Mouse (Mus musculus): Measurements from ENCODE around the gene Prkce. TPM values are rescaled to one million over a fixed set of nuclear protein-coding genes. Genes with fewer than 3 reads are reported as not detected.

Prkce gene
- polyA plus RNA-seq, 1 experiment from 2014 or later: 18.7 TPM

GRCm38 (mm10) chr17:86162672-86163071, 4.9 kb upstream of the Prkce start:
- H3K27me3 ChIP-seq: no peaks in the 10 kb centered on the region
- H3K27ac ChIP-seq: no peak overlapping the region
- no peak overlapping the region for H3K4me3 ChIP-seq
- ATAC-seq (ENCODE audit: low FRiP score): no peak
- no peaks in the 10 kb centered on the region for H3K9me3 ChIP-seq
- 59% methylated on average over 15 of the region's 15 CpGs for WGBS
- no peaks in the 10 kb centered on the region for H3K36me3 ChIP-seq
- H3K4me2 ChIP-seq: no peak overlapping the region
- peaks cover 14% of the 10 kb centered on the region for H3K4me1 ChIP-seq (replicated peaks)
- H3K9ac ChIP-seq: no peak overlapping the region

DNA sequence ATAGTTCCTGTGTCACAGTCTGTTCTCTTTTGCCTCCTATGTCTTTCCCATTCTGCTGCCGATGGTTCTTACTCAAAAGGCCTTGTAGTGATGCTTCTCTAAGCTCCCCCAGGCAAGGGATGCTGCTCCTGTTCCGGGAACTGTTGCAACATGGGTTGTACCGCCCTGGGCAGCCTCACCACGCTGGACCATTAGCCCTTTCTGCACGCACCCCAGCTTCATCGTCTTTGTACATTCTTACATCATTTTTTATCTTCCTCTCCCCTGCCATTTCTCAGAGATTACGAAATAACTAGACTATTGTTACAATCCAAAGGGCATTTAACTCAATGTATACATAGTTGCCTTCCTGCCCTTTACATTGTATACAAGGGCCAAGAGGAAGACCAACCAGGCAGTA, 3.2 kb upstream of the Prkce start:
- no peak overlapping the region for H3K4me3 ChIP-seq
- peaks cover 26% of the 10 kb centered on the region for H3K4me1 ChIP-seq (replicated peaks)
- 83% methylated on average over 7 of the region's 7 CpGs for WGBS
- no peak for ATAC-seq (ENCODE audit: low FRiP score)
- no peaks in the 10 kb centered on the region for H3K9me3 ChIP-seq
- no peaks in the 10 kb centered on the region for H3K36me3 ChIP-seq
- H3K4me2 ChIP-seq: no peak overlapping the region
- no peak overlapping the region for H3K27ac ChIP-seq
- H3K9ac ChIP-seq: no peak overlapping the region
- no peaks in the 10 kb centered on the region for H3K27me3 ChIP-seq

DNA sequence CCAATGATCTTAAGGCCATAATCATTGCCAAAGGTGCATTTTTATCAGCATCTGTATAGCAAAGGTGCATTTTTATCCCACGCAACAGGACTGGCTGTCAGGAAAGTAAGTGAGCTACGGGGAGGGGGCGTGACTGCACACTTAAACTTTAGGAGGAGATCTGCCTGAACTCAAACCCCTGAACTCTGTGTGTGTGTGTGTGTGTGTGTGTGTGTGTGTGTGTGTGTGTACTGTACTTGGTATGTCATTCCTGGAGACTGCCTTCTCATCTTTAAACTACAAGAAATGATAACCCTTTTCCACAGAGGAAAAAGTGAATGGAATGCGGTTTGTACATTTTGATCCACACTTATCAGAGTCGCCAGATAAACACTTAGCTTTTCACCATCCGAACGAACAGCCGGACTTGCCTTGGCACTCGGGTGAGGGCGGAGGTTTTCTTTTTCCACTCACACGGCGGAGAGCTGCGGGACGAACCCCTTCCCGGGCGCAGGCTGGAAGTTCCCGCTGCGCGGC, 1.5 kb upstream of the Prkce start:
- whole genome bisulfite sequencing: 2% methylated on average over 19 of the region's 19 CpGs
- H3K27ac ChIP-seq: peak overlapping the region; percentile 94
- H3K27me3 ChIP-seq: 0 out of 2 replicates have a peak, but pooled peaks cover 4% of the 10 kb centered on the region
- ATAC-seq (ENCODE audit: low FRiP score): no peak
- peak overlapping the region; percentile 88 for H3K9ac ChIP-seq
- peaks cover 43% of the 10 kb centered on the region for H3K4me1 ChIP-seq (replicated peaks)
- peak overlapping the region; percentile 92 for H3K4me2 ChIP-seq
- no peaks in the 10 kb centered on the region for H3K36me3 ChIP-seq
- H3K9me3 ChIP-seq: no peaks in the 10 kb centered on the region
- peak overlapping the region; percentile 73 for H3K4me3 ChIP-seq

DNA sequence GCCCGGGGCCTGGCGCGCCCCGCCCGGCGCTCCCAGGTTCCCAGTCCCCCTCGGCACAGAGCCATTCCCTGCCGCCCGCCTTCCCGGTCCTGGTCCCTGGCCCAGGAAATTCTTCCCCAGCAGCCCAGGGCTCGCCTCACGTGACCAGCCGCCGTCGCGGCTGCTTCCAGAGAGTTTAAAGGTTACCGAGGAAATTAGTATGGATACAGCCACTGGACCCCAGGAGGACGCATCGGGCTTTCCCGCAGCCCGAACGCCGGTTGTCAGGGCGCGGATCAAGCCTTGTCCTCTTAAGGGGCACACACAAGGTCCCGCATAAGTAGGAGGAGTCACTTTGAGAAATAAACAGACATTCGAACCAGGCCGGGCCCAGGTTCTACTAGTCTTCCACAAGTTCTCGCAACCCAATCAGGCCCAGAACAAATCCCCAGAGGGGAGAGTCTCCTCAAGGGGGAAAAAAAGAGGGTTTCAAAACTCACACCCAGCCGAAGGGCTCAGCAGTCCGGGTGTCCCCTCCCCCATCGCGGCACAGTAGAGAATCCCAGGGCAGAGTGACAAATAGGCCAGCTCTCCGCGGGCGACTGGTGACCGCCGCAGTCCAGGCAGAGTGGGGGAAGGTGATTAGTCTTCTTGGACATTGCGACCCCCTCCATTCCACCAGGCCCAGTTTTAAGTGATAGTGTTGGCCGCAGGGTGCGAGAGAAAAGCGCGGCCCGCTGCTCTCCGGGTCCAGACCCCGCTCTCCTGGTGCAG, 842 bp upstream of the Prkce start:
- H3K4me2 ChIP-seq: peak overlapping the region; percentile 92
- ATAC-seq (ENCODE audit: low FRiP score): peak; percentile 57
- WGBS: under 1% methylated on average over 46 of the region's 46 CpGs

DNA sequence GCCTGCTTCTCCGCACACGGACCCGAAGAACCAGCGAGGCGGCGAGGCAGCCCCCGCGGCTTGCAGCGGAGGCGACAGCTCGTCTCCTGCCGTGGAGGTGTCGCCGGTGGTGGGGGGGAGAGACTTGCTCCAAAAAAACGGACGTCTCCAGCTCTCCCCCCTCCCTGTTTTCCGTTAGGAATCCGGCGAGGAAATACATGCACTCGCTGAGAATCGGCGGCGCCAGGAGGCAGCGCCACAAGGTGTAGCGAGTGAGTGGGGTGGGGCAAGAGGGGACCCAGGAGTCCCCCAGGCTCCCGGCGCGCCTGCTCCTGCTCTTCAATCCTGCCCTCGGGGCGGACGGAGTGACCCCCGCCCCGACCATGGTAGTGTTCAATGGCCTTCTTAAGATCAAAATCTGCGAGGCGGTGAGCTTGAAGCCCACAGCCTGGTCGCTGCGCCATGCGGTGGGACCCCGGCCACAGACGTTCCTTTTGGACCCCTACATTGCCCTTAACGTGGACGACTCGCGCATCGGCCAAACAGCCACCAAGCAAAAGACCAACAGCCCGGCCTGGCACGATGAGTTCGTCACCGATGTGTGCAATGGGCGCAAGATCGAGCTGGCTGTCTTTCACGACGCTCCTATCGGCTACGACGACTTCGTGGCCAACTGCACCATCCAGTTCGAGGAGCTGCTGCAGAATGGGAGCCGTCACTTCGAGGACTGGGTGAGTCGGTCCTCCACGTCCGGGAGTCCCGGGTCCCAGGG, 821 bp downstream of the Prkce start:
- Histone ChIP-seq H3K9ac (peak overlapping the region; percentile 88), H3K27ac (peak overlapping the region; percentile 94), H3K27me3 (0 out of 2 replicates have a peak, but pooled peaks cover 4% of the 10 kb centered on the region), H3K9me3 (no peaks in the 10 kb centered on the region), H3K4me3 (peak overlapping the region; percentile 73), H3K4me1 (replicated peaks) (peaks cover 46% of the 10 kb centered on the region), H3K36me3 (peaks cover 7% of the 10 kb centered on the region; the same call in 1 of the 2 replicates), H3K4me2 (peak overlapping the region; percentile 92)
- peak; percentile 30; the same call in 1 of the 2 replicates for ATAC-seq (ENCODE audit: low FRiP score)
- under 1% methylated on average over 64 of the region's 64 CpGs for WGBS

More for the DNA sequence above, 842 bp upstream of the Prkce start:
- H3K36me3 ChIP-seq: no peaks in the 10 kb centered on the region
- 0 out of 2 replicates have a peak, but pooled peaks cover 4% of the 10 kb centered on the region for H3K27me3 ChIP-seq
- H3K27ac ChIP-seq: peak overlapping the region; percentile 94
- H3K4me1 ChIP-seq (replicated peaks): peaks cover 46% of the 10 kb centered on the region
- peak overlapping the region; percentile 88 for H3K9ac ChIP-seq
- peak overlapping the region; percentile 73 for H3K4me3 ChIP-seq
- H3K9me3 ChIP-seq: no peaks in the 10 kb centered on the region

GRCm38 (mm10) chr17:86169092-86169491, 1.5 kb downstream of the Prkce start:
- 15% methylated on average over 6 of the region's 6 CpGs for WGBS
- H3K27ac ChIP-seq: no peak overlapping the region
- no peaks in the 10 kb centered on the region for H3K9me3 ChIP-seq
- H3K4me2 ChIP-seq: peak overlapping the region; percentile 92
- ATAC-seq (ENCODE audit: low FRiP score): no peak
- peaks cover 9% of the 10 kb centered on the region; the same call in 1 of the 2 replicates for H3K36me3 ChIP-seq
- 0 out of 2 replicates have a peak, but pooled peaks cover 4% of the 10 kb centered on the region for H3K27me3 ChIP-seq
- H3K9ac ChIP-seq: peak overlapping the region; percentile 88
- peak overlapping the region; percentile 73 for H3K4me3 ChIP-seq
- H3K4me1 ChIP-seq (replicated peaks): peaks cover 46% of the 10 kb centered on the region

DNA sequence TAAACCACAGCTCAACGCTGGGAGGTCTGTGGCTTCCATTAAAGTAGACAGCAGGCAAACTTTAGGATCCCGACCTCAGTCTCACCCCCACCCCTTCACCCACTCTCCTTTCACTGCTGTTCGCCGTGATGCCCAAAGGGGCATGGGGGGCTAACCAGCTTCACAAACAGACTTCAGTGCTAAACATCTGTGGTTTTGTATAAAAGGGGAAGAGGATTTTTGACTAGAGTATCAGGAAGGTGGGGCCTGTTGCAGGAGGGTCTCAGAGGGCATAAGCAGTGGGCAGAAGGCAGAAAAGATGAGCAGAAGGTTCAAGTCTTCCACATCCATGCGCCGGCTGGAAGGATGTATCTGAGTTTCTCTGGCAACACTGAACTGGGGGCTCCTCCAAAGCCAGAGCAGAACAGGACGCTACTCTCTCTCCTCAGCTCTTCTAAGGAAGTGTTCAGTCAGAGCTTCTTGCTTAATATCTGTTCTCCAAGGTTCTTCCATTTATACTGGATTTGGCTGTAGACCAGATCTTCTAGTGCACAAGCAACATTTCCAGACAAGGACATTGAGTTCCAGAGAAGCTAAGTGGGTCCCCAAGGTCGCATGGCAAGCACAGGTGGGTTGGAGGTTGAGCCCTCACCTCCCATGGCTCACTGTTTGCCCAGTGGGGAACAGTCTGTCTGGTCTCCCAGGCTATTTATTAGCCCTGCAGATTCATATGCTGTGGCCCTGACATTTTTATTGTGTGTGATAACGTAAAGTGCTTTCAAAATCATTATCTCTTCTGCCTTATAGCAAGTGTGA, 2.8 kb downstream of the Prkce start:
- Histone ChIP-seq H3K4me1 (replicated peaks) (peaks cover 46% of the 10 kb centered on the region), H3K27me3 (0 out of 2 replicates have a peak, but pooled peaks cover 4% of the 10 kb centered on the region), H3K9me3 (no peaks in the 10 kb centered on the region), H3K4me3 (peak overlapping the region; percentile 73), H3K4me2 (peak overlapping the region; percentile 92), H3K9ac (peak overlapping the region; percentile 88), H3K36me3 (peaks cover 9% of the 10 kb centered on the region; the same call in 1 of the 2 replicates), H3K27ac (no peak overlapping the region)
- ATAC-seq (ENCODE audit: low FRiP score): no peak
- WGBS: 45% methylated on average over 9 of the region's 9 CpGs

GRCm38 (mm10) chr17:86175516-86175915, 7.9 kb downstream of the Prkce start:
- H3K9ac ChIP-seq: no peak overlapping the region
- no peak for ATAC-seq (ENCODE audit: low FRiP score)

GRCm38 (mm10) chr17:86176722-86177121, 9.1 kb downstream of the Prkce start:
- no peaks in the 10 kb centered on the region for H3K27me3 ChIP-seq
- no peak overlapping the region for H3K4me2 ChIP-seq
- 75% methylated on average over 7 of the region's 7 CpGs for WGBS
- H3K4me3 ChIP-seq: no peak overlapping the region
- H3K36me3 ChIP-seq: peaks cover 9% of the 10 kb centered on the region; the same call in 1 of the 2 replicates
- no peak for ATAC-seq (ENCODE audit: low FRiP score)
- no peaks in the 10 kb centered on the region for H3K9me3 ChIP-seq
- H3K4me1 ChIP-seq (replicated peaks): peaks cover 19% of the 10 kb centered on the region
- no peak overlapping the region for H3K27ac ChIP-seq
- no peak overlapping the region for H3K9ac ChIP-seq

More at GRCm38 (mm10) chr17:86175516-86175915, 7.9 kb downstream of the Prkce start:
- Histone ChIP-seq H3K27me3 (no peaks in the 10 kb centered on the region), H3K36me3 (peaks cover 9% of the 10 kb centered on the region; the same call in 1 of the 2 replicates), H3K27ac (no peak overlapping the region), H3K4me3 (no peak overlapping the region), H3K9me3 (no peaks in the 10 kb centered on the region), H3K4me1 (replicated peaks) (peaks cover 29% of the 10 kb centered on the region), H3K4me2 (no peak overlapping the region)
- 69% methylated on average over 9 of the region's 9 CpGs for WGBS

- Histone ChIP-seq H3K4me1 (replicated peaks) (peaks cover 17% of the 10 kb centered on the region), H3K4me2 (no peak overlapping the region), H3K27ac (no peak overlapping the region), H3K9ac (no peak overlapping the region), H3K4me3 (no peak overlapping the region), H3K27me3 (no peaks in the 10 kb centered on the region), H3K9me3 (no peaks in the 10 kb centered on the region), H3K36me3 (no peaks in the 10 kb centered on the region)
- 31% methylated on average over 2 of the region's 2 CpGs for WGBS
- no peak for ATAC-seq (ENCODE audit: low FRiP score)
Measured at GRCm38 (mm10) chr17:86183788-86184187, 16.2 kb downstream of the Prkce start.

GRCm38 (mm10) chr17:86184552-86185209, 17.1 kb downstream of the Prkce start:
- H3K9me3 ChIP-seq: no peaks in the 10 kb centered on the region
- H3K27ac ChIP-seq: no peak overlapping the region
- H3K27me3 ChIP-seq: no peaks in the 10 kb centered on the region
- 63% methylated on average over 9 of the region's 9 CpGs for WGBS
- H3K4me2 ChIP-seq: no peak overlapping the region
- H3K36me3 ChIP-seq: no peaks in the 10 kb centered on the region
- no peak overlapping the region for H3K4me3 ChIP-seq
- H3K4me1 ChIP-seq (replicated peaks): peaks cover 17% of the 10 kb centered on the region
- no peak for ATAC-seq (ENCODE audit: low FRiP score)
- H3K9ac ChIP-seq: no peak overlapping the region
